Mouse (Mus musculus) heart, adult 8-10 months (tissue): ENCODE measurements around the gene Wdr45. TPM values are rescaled to one million over a fixed set of nuclear protein-coding genes. Genes with fewer than 3 reads are reported as not detected.
"Not testable (repeated sequence)": the region's sequence is repeated elsewhere in the genome, so short reads cannot be mapped to it uniquely, and the experiment has no call there.

ENCODE experiments used
- DNase-seq: peaks from one replicate; pipeline ENCODE4 v3.0.0; 2022; ENCODE audit warnings: low spot score
- total RNA-seq, 4 experiments: library from RNA; stranded (reverse); gene quantifications; 2 replicates each; pipeline ENCODE4 v1.2.4; 2022

Wdr45 gene
- total RNA-seq, 4 experiments from 2014 or later: 34.4 to 60.5 (median 46.7) TPM

- DNase-seq: peak; percentile 81
Measured at GRCm38 (mm10) chrX:7721514-7722281, 7.6 kb downstream of the Wdr45 start, which contains the start of gene Gm45208. Gm45208 (plus strand) TSS chrX:7722245.

GRCm38 (mm10) chrX:7722282-7722611 lies 8.1 kb downstream of the Wdr45 start:
- no peak for DNase-seq

GRCm38 (mm10) chrX:7722691-7723090 lies 8.6 kb downstream of the Wdr45 start:
- DNase-seq: no peak

DNA sequence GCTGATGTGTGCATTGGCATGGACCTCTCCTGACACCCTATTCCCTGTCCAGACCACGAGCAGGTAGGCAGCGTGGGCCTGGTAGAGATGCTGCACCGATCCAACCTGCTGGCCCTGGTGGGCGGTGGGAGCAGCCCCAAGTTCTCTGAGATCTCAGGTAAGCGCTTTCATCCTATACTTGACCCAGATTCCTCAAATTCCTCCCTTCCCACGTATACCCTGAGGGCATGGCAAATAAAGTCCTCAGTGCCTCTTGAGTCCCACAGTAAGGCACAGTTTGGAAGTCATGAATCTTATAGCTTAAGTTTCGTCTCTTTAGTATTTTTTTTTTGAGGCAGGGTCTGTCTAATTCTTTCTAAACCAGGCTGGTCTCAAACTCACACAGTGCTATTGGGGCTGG lies 10.0 kb downstream of the Wdr45 start:
- DNase-seq: no peak

DNA sequence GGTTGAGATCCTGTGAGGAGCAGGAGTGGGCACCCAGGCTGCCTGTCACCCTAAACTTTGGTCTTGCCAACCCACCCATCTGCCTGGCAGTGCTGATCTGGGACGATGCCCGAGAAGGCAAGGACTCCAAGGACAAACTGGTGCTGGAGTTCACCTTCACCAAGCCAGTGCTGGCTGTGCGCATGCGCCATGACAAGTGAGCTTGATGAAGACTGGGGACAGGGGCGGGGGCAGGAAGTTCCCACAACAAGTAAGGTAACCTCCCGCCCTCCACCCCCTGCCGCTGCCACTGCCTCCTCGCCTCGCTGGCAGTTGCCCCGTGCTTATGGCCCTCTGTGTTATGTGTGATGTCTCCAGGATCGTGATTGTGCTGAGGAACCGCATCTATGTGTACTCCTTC lies 11.7 kb downstream of the Wdr45 start:
- DNase-seq: no peak

DNA sequence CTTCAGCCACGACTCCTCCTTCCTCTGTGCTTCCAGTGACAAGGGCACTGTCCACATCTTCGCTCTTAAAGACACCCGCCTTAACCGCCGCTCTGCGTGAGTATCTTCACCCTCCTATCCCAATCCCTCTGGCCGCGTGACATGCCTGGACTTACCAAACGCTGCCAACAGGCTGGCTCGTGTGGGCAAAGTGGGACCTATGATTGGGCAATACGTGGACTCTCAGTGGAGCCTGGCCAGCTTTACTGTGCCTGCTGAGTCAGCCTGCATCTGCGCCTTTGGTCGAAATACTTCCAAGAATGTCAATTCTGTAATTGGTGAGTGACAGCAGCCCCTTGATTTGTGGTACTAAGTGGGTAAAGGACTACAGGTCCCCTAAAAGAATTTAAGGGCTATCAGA lies 13.0 kb downstream of the Wdr45 start:
- DNase-seq: no peak

- DNase-seq: peak; percentile 82
Measured at GRCm38 (mm10) chrX:7728215-7728921, 14.2 kb downstream of the Wdr45 start, which contains the start of gene Praf2. Praf2 (plus strand) TSS chrX:7728439.

DNA sequence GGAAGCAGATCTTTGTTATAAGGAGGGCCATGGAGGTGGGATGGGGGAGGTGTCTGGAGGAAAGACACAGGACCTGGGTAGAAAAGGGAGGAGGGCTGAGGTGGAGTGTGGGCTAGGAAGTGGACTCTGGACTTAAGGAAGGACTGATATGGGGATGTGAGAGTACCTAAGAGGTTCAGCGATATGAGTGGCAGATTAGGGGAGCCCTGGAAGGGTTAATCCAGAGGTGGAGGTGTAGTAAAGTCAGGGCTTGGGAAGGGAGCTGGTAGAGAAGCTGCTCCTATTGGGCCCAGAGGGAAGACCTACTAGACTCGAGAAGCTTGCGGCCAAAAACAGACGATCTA lies 14.8 kb downstream of the Wdr45 start:
- no peak for DNase-seq

GRCm38 (mm10) chrX:7733571-7734156 lies 19.5 kb downstream of the Wdr45 start:
- DNase-seq: peak; percentile 34

GRCm38 (mm10) chrX:7739336-7740081 lies 25.4 kb downstream of the Wdr45 start:
- DNase-seq: no peak

DNA sequence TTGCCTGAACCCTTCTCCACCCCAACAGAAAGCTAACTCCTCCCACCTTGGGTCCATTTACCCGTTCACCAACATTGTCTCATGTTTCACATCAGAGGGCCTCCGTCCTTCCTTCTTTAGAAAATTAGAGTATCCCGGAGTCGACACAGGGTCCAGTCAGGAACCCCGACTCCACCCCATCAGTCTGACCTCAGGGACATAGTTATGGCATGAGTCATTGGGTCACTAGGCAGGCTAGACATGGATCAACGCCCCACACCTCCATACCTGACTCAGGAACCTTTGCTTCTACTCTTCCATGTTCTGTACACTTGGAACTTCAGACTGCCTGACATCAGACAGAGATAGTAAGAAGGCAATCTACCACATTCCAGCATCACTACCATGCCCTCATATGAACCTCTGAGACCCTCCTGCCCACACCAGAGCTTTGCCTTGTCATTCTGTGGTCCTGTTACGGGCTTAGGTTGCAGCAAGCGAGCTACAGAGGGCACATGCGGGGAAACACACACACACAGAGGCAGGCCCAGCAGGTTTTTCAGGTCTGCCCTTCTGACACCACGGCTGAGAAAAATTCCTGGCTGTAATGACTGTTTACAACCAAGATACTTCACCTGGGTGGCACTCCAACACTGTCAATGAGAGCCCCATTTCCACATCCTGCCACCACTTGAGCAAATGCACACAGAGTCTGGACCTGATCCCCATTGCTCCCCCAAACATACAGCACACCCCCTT lies 26.1 kb downstream of the Wdr45 start:
- DNase-seq: no peak

DNA sequence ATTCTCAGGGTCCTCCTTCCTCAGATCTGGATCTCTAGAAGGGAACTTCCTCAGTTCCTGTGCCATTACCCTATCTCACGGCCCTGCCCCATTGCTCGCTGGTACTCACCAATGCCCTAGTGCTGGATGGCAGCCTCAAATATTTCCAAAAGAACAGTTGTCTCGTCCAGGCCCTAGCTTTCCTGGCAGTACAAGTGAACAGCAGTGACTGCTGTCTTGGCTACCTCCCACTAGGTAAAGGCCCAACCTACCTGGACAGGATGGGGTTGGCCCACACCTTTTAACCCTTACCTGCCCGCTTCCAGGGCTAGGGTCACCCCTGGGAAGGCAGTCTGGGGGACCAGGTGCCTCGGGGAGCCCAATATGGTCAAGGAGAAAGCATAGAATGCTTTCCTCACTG lies 27.0 kb downstream of the Wdr45 start:
- DNase-seq: no peak

DNA sequence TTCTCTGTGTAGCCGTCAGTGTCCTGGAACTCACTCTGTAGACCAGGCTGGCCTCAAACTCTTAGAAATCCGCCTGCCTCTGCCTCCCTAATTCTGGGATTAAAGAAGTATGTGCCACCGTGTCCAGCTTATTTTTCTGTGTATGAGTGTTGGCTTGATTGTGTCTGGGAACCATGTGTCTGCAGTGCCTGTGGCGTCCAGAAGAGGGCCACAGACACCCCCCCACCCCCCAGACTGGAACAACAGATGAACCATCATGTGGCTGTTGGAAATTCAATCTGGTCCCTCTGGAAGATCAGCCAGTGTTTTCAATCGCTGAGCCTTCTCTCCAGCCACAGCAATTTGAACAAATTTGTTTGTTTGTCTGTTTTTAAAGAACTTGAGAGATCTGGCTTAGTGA lies 29.3 kb downstream of the Wdr45 start:
- DNase-seq: no peak

DNA sequence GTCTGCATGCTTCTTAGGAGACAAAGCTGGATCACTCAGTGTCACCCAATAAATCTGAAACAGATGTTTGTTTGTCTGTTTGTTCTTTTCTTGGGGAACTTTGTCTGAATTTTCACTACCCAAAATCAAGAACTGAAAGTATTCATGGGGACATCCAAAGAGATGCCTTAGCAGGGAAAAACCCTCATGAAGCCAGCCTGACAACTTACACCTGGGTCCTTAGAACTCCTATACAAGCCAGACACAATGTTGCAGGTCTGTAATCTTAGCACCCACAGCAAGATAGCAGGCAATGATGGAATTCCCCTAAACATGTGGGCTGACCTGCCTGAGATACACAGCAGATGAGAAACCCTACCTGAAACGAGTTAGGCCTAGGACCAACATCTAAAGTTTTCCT lies 30.8 kb downstream of the Wdr45 start:
- no peak for DNase-seq

DNA sequence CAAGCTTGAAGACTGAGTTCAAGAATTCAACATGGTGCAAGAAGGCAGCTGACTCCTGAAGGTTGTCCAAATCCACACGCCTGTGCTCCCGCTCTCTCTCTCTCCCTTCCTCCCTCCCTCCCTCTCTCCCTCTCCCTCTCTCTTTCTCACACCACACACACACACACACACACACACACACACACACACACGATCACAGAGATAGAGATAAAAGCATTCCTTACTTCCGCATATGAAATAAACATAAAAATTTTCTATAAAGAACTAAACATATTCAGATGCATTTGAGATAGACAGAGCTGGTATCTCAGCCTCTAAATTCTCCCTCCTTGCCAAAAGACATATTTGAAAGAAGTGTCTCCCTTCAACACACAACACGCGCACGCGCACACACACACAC lies 31.3 kb downstream of the Wdr45 start:
- DNase-seq: no peak

- DNase-seq: peak; percentile 26
Measured at GRCm38 (mm10) chrX:7750432-7751116, 36.4 kb downstream of the Wdr45 start, which contains the start of gene Ccdc120. Ccdc120 (minus strand) TSS chrX:7750905.

DNA sequence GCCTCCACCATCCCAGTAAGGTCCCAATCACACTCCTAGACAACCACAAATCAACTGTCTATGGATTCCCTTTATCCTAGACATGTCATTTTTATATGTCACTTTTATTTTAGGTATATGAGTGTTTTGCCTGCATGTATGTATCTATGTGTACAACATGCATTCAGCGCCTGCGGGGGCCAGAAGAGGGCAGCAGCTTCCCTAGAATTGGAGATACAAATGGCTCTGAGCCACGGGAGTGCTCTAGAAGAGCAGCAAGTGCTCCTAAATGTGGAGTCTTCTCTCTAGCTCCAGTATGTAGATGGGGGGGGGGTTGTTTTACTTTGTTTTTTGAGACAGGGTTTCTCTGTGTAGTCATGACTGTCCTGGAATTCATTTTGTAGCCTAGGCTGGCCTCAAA lies 39.5 kb downstream of the Wdr45 start:
- DNase-seq: not testable (repeated sequence)

- peak; percentile 90 for DNase-seq
Measured at GRCm38 (mm10) chrX:7762137-7762920, 48.2 kb downstream of the Wdr45 start, which contains the start of gene Tfe3. Tfe3 (plus strand) TSS chrX:7762560.

GRCm38 (mm10) chrX:7762921-7763197 lies 48.7 kb downstream of the Wdr45 start:
- DNase-seq: no peak
